Mouse (Mus musculus): ENCODE results near the gene Chrna1. TPM values are rescaled to one million over a fixed set of nuclear protein-coding genes. Genes with fewer than 3 reads are reported as not detected.

Chrna1 gene
- polyA plus RNA-seq, 1 experiment from 2014 or later = 2.0 TPM

GRCm38 (mm10) chr2:73539697-73540096, 40.4 kb downstream of the Chrna1 start:
- H3K27ac ChIP-seq (ENCODE audit: low read depth, low read length) = no peak overlapping the region
- no peak for ATAC-seq (ENCODE audit: insufficient read depth, low FRiP score, low TSS enrichment)
- H3K9me3 ChIP-seq (ENCODE audit: control insufficient read depth, low read length) = no peaks in the 10 kb centered on the region
- H3K9ac ChIP-seq (ENCODE audit: low read length) = no peak overlapping the region
- H3K4me3 ChIP-seq (ENCODE audit: low read depth, low read length) = no peak overlapping the region
- DNase-seq (ENCODE audit: low spot score) = no peak
- no peaks in the 10 kb centered on the region for H3K27me3 ChIP-seq (ENCODE audit: control insufficient read depth, insufficient read depth, low read length)
- no peaks in the 10 kb centered on the region for H3K36me3 ChIP-seq (ENCODE audit: control insufficient read depth, insufficient read depth, low read length)
- peaks cover 3% of the 10 kb centered on the region; the same call in 1 of the 2 replicates for H3K4me1 ChIP-seq (ENCODE audit: control insufficient read depth, insufficient read depth, low read length)
- no peak overlapping the region for H3K4me2 ChIP-seq (ENCODE audit: low read depth)
- WGBS = 42% methylated on average over 1 of the region's 1 CpGs

- Histone ChIP-seq H3K9ac (ENCODE audit: low read length) (no peak overlapping the region), H3K27ac (ENCODE audit: low read depth, low read length) (no peak overlapping the region), H3K4me1 (ENCODE audit: control insufficient read depth, insufficient read depth, low read length) (peaks cover 3% of the 10 kb centered on the region; the same call in 1 of the 2 replicates), H3K27me3 (ENCODE audit: control insufficient read depth, insufficient read depth, low read length) (no peaks in the 10 kb centered on the region), H3K4me2 (ENCODE audit: low read depth) (no peak overlapping the region), H3K36me3 (ENCODE audit: control insufficient read depth, insufficient read depth, low read length) (no peaks in the 10 kb centered on the region), H3K4me3 (ENCODE audit: low read depth, low read length) (no peak overlapping the region), H3K9me3 (ENCODE audit: control insufficient read depth, low read length) (no peaks in the 10 kb centered on the region)
- 82% methylated on average over 3 of the region's 3 CpGs for WGBS
- ATAC-seq (ENCODE audit: insufficient read depth, low FRiP score, low TSS enrichment) (no peak), DNase-seq (ENCODE audit: low spot score) (no peak)
Measured at GRCm38 (mm10) chr2:73539141-73539540, 41.0 kb downstream of the Chrna1 start.

- H3K27me3 ChIP-seq (ENCODE audit: control insufficient read depth, insufficient read depth, low read length) = no peaks in the 10 kb centered on the region
Measured at GRCm38 (mm10) chr2:73538590-73538989, 41.5 kb downstream of the Chrna1 start.

GRCm38 (mm10) chr2:73536091-73536783, 43.9 kb downstream of the Chrna1 start:
- H3K4me3 ChIP-seq (ENCODE audit: low read depth, low read length) = no peak overlapping the region
- no peak overlapping the region for H3K4me2 ChIP-seq (ENCODE audit: low read depth)
- H3K36me3 ChIP-seq (ENCODE audit: control insufficient read depth, insufficient read depth, low read length) = no peaks in the 10 kb centered on the region
- no peaks in the 10 kb centered on the region for H3K9me3 ChIP-seq (ENCODE audit: control insufficient read depth, low read length)
- 80% methylated on average over 15 of the region's 15 CpGs for WGBS
- H3K27me3 ChIP-seq (ENCODE audit: control insufficient read depth, insufficient read depth, low read length) = no peaks in the 10 kb centered on the region
- DNase-seq (ENCODE audit: low spot score) (no peak), ATAC-seq (ENCODE audit: insufficient read depth, low FRiP score, low TSS enrichment) (no peak)
- H3K4me1 ChIP-seq (ENCODE audit: control insufficient read depth, insufficient read depth, low read length) = peaks cover 3% of the 10 kb centered on the region; the same call in 1 of the 2 replicates
- H3K9ac ChIP-seq (ENCODE audit: low read length) = no peak overlapping the region
- no peak overlapping the region for H3K27ac ChIP-seq (ENCODE audit: low read depth, low read length)

More at GRCm38 (mm10) chr2:73538590-73538989, 41.5 kb downstream of the Chrna1 start:
- H3K4me3 ChIP-seq (ENCODE audit: low read depth, low read length) = no peak overlapping the region
- no peak overlapping the region for H3K4me2 ChIP-seq (ENCODE audit: low read depth)
- no peak overlapping the region for H3K9ac ChIP-seq (ENCODE audit: low read length)
- no peak overlapping the region for H3K27ac ChIP-seq (ENCODE audit: low read depth, low read length)
- DNase-seq (ENCODE audit: low spot score) (no peak), ATAC-seq (ENCODE audit: insufficient read depth, low FRiP score, low TSS enrichment) (no peak)
- H3K9me3 ChIP-seq (ENCODE audit: control insufficient read depth, low read length) = no peaks in the 10 kb centered on the region
- H3K4me1 ChIP-seq (ENCODE audit: control insufficient read depth, insufficient read depth, low read length) = peaks cover 3% of the 10 kb centered on the region; the same call in 1 of the 2 replicates
- 83% methylated on average over 13 of the region's 13 CpGs for WGBS
- no peaks in the 10 kb centered on the region for H3K36me3 ChIP-seq (ENCODE audit: control insufficient read depth, insufficient read depth, low read length)

GRCm38 (mm10) chr2:73534720-73535119, 45.4 kb downstream of the Chrna1 start:
- WGBS = 81% methylated on average over 10 of the region's 10 CpGs

GRCm38 (mm10) chr2:73530487-73530886, 49.7 kb downstream of the Chrna1 start:
- no peak for DNase-seq (ENCODE audit: low spot score)
- H3K4me1 ChIP-seq (ENCODE audit: control insufficient read depth, insufficient read depth, low read length) = no peaks in the 10 kb centered on the region
- no peak for ATAC-seq (ENCODE audit: insufficient read depth, low FRiP score, low TSS enrichment)
- no peaks in the 10 kb centered on the region for H3K27me3 ChIP-seq (ENCODE audit: control insufficient read depth, insufficient read depth, low read length)
- WGBS = 78% methylated on average over 5 of the region's 5 CpGs
- H3K36me3 ChIP-seq (ENCODE audit: control insufficient read depth, insufficient read depth, low read length) = no peaks in the 10 kb centered on the region
- no peak overlapping the region for H3K4me3 ChIP-seq (ENCODE audit: low read depth, low read length)
- no peak overlapping the region for H3K4me2 ChIP-seq (ENCODE audit: low read depth)
- H3K27ac ChIP-seq (ENCODE audit: low read depth, low read length) = no peak overlapping the region
- H3K9me3 ChIP-seq (ENCODE audit: control insufficient read depth, low read length) = no peaks in the 10 kb centered on the region
- H3K9ac ChIP-seq (ENCODE audit: low read length) = no peak overlapping the region

More at GRCm38 (mm10) chr2:73534720-73535119, 45.4 kb downstream of the Chrna1 start:
- H3K9ac ChIP-seq (ENCODE audit: low read length) = no peak overlapping the region
- H3K4me2 ChIP-seq (ENCODE audit: low read depth) = no peak overlapping the region
- no peaks in the 10 kb centered on the region for H3K27me3 ChIP-seq (ENCODE audit: control insufficient read depth, insufficient read depth, low read length)
- DNase-seq (ENCODE audit: low spot score) (no peak), ATAC-seq (ENCODE audit: insufficient read depth, low FRiP score, low TSS enrichment) (no peak)
- H3K4me1 ChIP-seq (ENCODE audit: control insufficient read depth, insufficient read depth, low read length) = no peaks in the 10 kb centered on the region
- no peak overlapping the region for H3K4me3 ChIP-seq (ENCODE audit: low read depth, low read length)
- H3K36me3 ChIP-seq (ENCODE audit: control insufficient read depth, insufficient read depth, low read length) = no peaks in the 10 kb centered on the region
- H3K9me3 ChIP-seq (ENCODE audit: control insufficient read depth, low read length) = no peaks in the 10 kb centered on the region
- no peak overlapping the region for H3K27ac ChIP-seq (ENCODE audit: low read depth, low read length)

GRCm38 (mm10) chr2:73529356-73530330, 50.5 kb downstream of the Chrna1 start, which contains the start of gene Wipf1:
Gene Wipf1, minus strand, starts transcription at chr2:73529734.
- Histone ChIP-seq H3K27me3 (ENCODE audit: control insufficient read depth, insufficient read depth, low read length) (no peaks in the 10 kb centered on the region), H3K4me1 (ENCODE audit: control insufficient read depth, insufficient read depth, low read length) (no peaks in the 10 kb centered on the region)
- WGBS = 1% methylated on average over 42 of the region's 66 CpGs

GRCm38 (mm10) chr2:73528516-73529355, 51.4 kb downstream of the Chrna1 start:
- WGBS = 3% methylated on average over 49 of the region's 59 CpGs
- no peaks in the 10 kb centered on the region for H3K4me1 ChIP-seq (ENCODE audit: control insufficient read depth, insufficient read depth, low read length)
- ATAC-seq (ENCODE audit: insufficient read depth, low FRiP score, low TSS enrichment) (peak; percentile 66), DNase-seq (ENCODE audit: low spot score) (peak; percentile 65)
- H3K9ac ChIP-seq (ENCODE audit: low read length) = peak overlapping the region; percentile 89
- H3K36me3 ChIP-seq (ENCODE audit: control insufficient read depth, insufficient read depth, low read length) = no peaks in the 10 kb centered on the region
- peak overlapping the region; percentile 93 for H3K4me3 ChIP-seq (ENCODE audit: low read depth, low read length)
- no peaks in the 10 kb centered on the region for H3K27me3 ChIP-seq (ENCODE audit: control insufficient read depth, insufficient read depth, low read length)
- H3K9me3 ChIP-seq (ENCODE audit: control insufficient read depth, low read length) = no peaks in the 10 kb centered on the region
- H3K4me2 ChIP-seq (ENCODE audit: low read depth) = peak overlapping the region; percentile 90
- peak overlapping the region; percentile 67 for H3K27ac ChIP-seq (ENCODE audit: low read depth, low read length)

More at GRCm38 (mm10) chr2:73529356-73530330, 50.5 kb downstream of the Chrna1 start, which contains the start of gene Wipf1:
- H3K4me2 ChIP-seq (ENCODE audit: low read depth) = peak within 1 kb of the TSS; percentile 90
- peak within 1 kb of the TSS; percentile 89 for H3K9ac ChIP-seq (ENCODE audit: low read length)
- no peaks in the 10 kb centered on the region for H3K36me3 ChIP-seq (ENCODE audit: control insufficient read depth, insufficient read depth, low read length)
- H3K9me3 ChIP-seq (ENCODE audit: control insufficient read depth, low read length) = no peaks in the 10 kb centered on the region
- peak within 1 kb of the TSS; percentile 67 for H3K27ac ChIP-seq (ENCODE audit: low read depth, low read length)
- ATAC-seq (ENCODE audit: insufficient read depth, low FRiP score, low TSS enrichment) (peak; percentile 93), DNase-seq (ENCODE audit: low spot score) (peak; percentile 85)
- peak within 1 kb of the TSS; percentile 93 for H3K4me3 ChIP-seq (ENCODE audit: low read depth, low read length)
